Mouse (Mus musculus) hematopoietic stem cell, adult 5-6 weeks (primary cell): ENCODE data around the gene Ror1. TPM values are rescaled to one million over a fixed set of nuclear protein-coding genes. Genes with fewer than 3 reads are reported as not detected.

Source experiments
- ATAC-seq, 2 experiments: fragments of 125-278 bp in 1 of 2; replicated peaks in 1 of 2; 2 replicates each; pipeline ENCODE4 v1.8.0; 2016 to 2017; ENCODE audit warnings: inconsistent platforms in 2 of 2, mild to moderate bottlenecking in 2 of 2, moderate number of reproducible peaks in 2 of 2, low read depth in 1 of 2, moderate TSS enrichment in 1 of 2; ENCODE audit not compliant: low FRiP score in 2 of 2, poor library complexity in 2 of 2, severe bottlenecking in 2 of 2, insufficient read depth in 1 of 2, low TSS enrichment in 1 of 2
- total RNA-seq: library from RNA; stranded (forward); fragments of 172-1452, 232-1000 nt; gene quantifications from 2 replicates; pipeline ENCODE4 v1.2.3, GENCODE M21; 2017

Ror1 gene
- total RNA-seq, result 0.35 and 0.50 TPM in 2 replicates

- peak; percentile 89 to 93 for ATAC-seq
Observed at GRCm38 (mm10) chr4:100095685-100096595, at the start of gene Ror1. Gene Ror1, plus strand, starts transcription at chr4:100095791.

GRCm38 (mm10) chr4:100047066-100047465 lies 48.5 kb upstream of the Ror1 start:
- no peak for ATAC-seq

- peak; percentile 47 to 51 for ATAC-seq
Observed at GRCm38 (mm10) chr4:100048351-100048950, 47.1 kb upstream of the Ror1 start.

GRCm38 (mm10) chr4:100051767-100052166 lies 43.8 kb upstream of the Ror1 start:
- peak; percentile 6 to 38; a peak in 2 of 4 replicates for ATAC-seq

- ATAC-seq, result peak; percentile 81 to 84
Observed at GRCm38 (mm10) chr4:100052258-100052657, 43.3 kb upstream of the Ror1 start.

GRCm38 (mm10) chr4:100056046-100056445 lies 39.5 kb upstream of the Ror1 start:
- no peak for ATAC-seq

- ATAC-seq, result no peak
Observed at GRCm38 (mm10) chr4:100056446-100056845, 39.1 kb upstream of the Ror1 start.

GRCm38 (mm10) chr4:100057381-100057780 lies 38.2 kb upstream of the Ror1 start:
- no peak for ATAC-seq

- no peak for ATAC-seq
Observed at GRCm38 (mm10) chr4:100058631-100059030, 37.0 kb upstream of the Ror1 start.

GRCm38 (mm10) chr4:100059811-100060210 lies 35.8 kb upstream of the Ror1 start:
- ATAC-seq, result no peak

GRCm38 (mm10) chr4:100061396-100062066 lies 34.1 kb upstream of the Ror1 start:
- no peak for ATAC-seq

- ATAC-seq, result no peak
Observed at GRCm38 (mm10) chr4:100065686-100066085, 29.9 kb upstream of the Ror1 start.

- ATAC-seq, result peak; percentile 64 to 90
Observed at GRCm38 (mm10) chr4:100070101-100070500, 25.5 kb upstream of the Ror1 start.

- ATAC-seq, result no peak
Observed at GRCm38 (mm10) chr4:100096596-100097181, 1.1 kb downstream of the Ror1 start.

GRCm38 (mm10) chr4:100097364-100097979 lies 1.9 kb downstream of the Ror1 start:
- no peak for ATAC-seq

- no peak for ATAC-seq
Observed at GRCm38 (mm10) chr4:100101066-100101820, 5.7 kb downstream of the Ror1 start.

GRCm38 (mm10) chr4:100101844-100102243 lies 6.3 kb downstream of the Ror1 start:
- ATAC-seq, result no peak
